Mouse (Mus musculus): ENCODE data around the gene Hoxa4.

DNA sequence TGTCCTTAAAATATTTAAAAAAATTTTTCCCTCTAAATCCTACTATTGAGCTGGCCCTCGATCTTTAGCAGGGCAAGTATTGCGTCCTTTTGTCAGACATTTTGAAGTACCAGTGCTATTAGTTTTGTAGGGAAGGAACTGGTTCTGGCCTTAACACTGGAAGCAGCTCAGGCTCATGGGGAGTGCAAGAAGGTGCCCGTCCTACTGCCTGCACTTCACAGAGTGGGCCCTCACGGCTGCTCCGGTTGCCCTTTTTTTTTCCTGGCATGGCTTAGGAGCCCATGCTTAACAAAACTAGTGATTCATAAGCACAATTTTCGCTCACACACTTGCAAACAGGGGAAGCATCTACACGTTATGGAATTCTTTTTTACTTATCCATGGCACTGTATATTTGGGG is 47.4 kb upstream of the Hoxa4 start:
- TF ChIP-seq POLR2A (IDR thresholded peaks at IDR 0.05; ENCODE audit: extremely low read depth, insufficient read depth, low read length): no peak
- TF ChIP-seq CTCF (IDR thresholded peaks at IDR 0.05; ENCODE audit: extremely low read depth, insufficient read depth, low read length): no peak
